9 mouse cellular contexts compared by ENCODE assay signal in the genomic region with DNA sequence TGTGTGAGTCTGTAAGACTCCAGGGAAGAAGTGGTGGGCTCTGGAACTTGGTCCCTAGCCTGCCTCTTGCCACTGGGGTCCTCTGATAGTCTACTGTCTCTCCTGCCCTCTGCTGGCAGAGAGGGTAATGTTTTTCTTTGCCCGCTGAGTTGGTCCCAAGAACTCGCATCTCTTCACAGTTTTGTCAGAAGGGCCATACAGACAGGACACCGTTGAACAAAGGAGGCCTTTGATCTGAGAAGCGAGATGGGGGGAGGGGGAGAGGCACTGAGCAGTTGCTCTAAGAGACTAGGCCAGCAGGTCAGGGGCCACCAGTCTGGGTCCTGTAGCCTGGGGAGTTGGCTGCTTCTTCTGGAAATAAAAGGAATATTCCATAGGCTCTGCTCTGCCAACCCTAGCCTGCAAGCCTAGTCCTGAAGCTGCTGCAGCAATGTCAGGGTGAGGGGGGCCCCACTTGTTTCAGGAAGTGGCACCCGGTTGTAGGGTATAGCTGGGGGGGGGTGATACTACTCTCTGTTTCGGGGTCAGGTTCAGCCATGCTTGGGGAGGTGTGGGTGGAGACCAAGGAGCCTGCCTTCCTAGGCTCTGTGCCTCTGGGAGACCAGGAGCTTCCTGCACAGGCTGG. TPM values are rescaled to one million over a fixed set of nuclear protein-coding genes. Genes with fewer than 3 reads are reported as not detected.
DNase-seq lines count a peak whose midpoint lies in the region; ATAC-seq lines count a peak whose summit lies in the region.
"Had no signal": no experiment of that assay in that cellular context is flagged by ENCODE, and none has a peak within 500 bp of the region (broad histone marks: within the 10 kb centered on the region; RNA-seq: fewer than 3 reads in every experiment).

No protein-coding gene starts in this region.

- 0 out of 2 replicates have a peak, but pooled peaks have one; percentile 8 for ATAC-seq in frontal cortex, adult (ENCODE audit: low TSS enrichment)
- no peak for ATAC-seq in midbrain, embryonic 14.5 days (ENCODE audit: low FRiP score, low TSS enrichment)
- ATAC-seq in midbrain, embryonic 13.5 days = no peak

- no peaks in the 10 kb centered on the region for H3K9me3 ChIP-seq in midbrain, embryonic 14.5 days (ENCODE audit: control insufficient read depth, low read length)
- H3K9me3 ChIP-seq in midbrain, embryonic 13.5 days = no peaks in the 10 kb centered on the region
- H3K9me3 ChIP-seq: heart, embryonic 13.5 days had no signal

- no peak overlapping the region for H3K27ac ChIP-seq in midbrain, embryonic 14.5 days (replicated peaks; ENCODE audit: low read depth, low read length)
- H3K27ac ChIP-seq in midbrain, embryonic 13.5 days = no peak overlapping the region; the same call in 1 of the 2 replicates
- H3K27ac ChIP-seq: heart, embryonic 13.5 days had no signal

- no peak overlapping the region for H3K4me2 ChIP-seq in midbrain, embryonic 14.5 days (ENCODE audit: low read length)
- no peak overlapping the region for H3K4me2 ChIP-seq in midbrain, embryonic 13.5 days (replicated peaks)
- H3K4me2 ChIP-seq: heart, embryonic 13.5 days had no signal

- no peak overlapping the region for H3K4me3 ChIP-seq in midbrain, embryonic 14.5 days (replicated peaks; ENCODE audit: low read depth, low read length)
- H3K4me3 ChIP-seq in midbrain, embryonic 13.5 days (replicated peaks) = no peak overlapping the region
- H3K4me3 ChIP-seq: heart, embryonic 13.5 days had no signal

- H3K36me3 ChIP-seq in midbrain, embryonic 14.5 days (ENCODE audit: control insufficient read depth, insufficient read depth, low read length) = peaks cover 47% of the 10 kb centered on the region
- peaks cover 42% of the 10 kb centered on the region for H3K36me3 ChIP-seq in midbrain, embryonic 13.5 days

- H3K27me3 ChIP-seq in midbrain, embryonic 14.5 days (ENCODE audit: control insufficient read depth, insufficient read depth, low read length) = no peaks in the 10 kb centered on the region
- 0 out of 2 replicates have a peak, but pooled peaks cover 6% of the 10 kb centered on the region for H3K27me3 ChIP-seq in midbrain, embryonic 13.5 days

- H3K9ac ChIP-seq in midbrain, embryonic 14.5 days (replicated peaks; ENCODE audit: low read length) = no peak overlapping the region
- H3K9ac ChIP-seq in midbrain, embryonic 13.5 days (replicated peaks) = no peak overlapping the region; the same call in 1 of the 2 replicates

- H3K4me1 ChIP-seq in midbrain, embryonic 14.5 days (ENCODE audit: control insufficient read depth, insufficient read depth, low read length) = peaks cover 17% of the 10 kb centered on the region
- peaks cover 57% of the 10 kb centered on the region for H3K4me1 ChIP-seq in midbrain, embryonic 13.5 days (replicated peaks)

- no peak for DNase-seq in frontal cortex, postnatal 25 days (ENCODE audit: low spot score in 2 of 2)
- peak; percentile 77 for DNase-seq in midbrain, embryonic 14.5 days
- DNase-seq in embryo, embryonic 10.5 days (ENCODE audit: low spot score) = peak; percentile 88
- peak; percentile 70 for DNase-seq in lung, postnatal 10 days
- peak; percentile 78 for DNase-seq in thymus, postnatal 4 days
- DNase-seq in spleen, adult 12 weeks (ENCODE audit: low spot score) = no peak

- WGBS in midbrain, embryonic 14.5 days = 25% methylated on average over 6 of the region's 6 CpGs
- WGBS in midbrain, embryonic 13.5 days = 26% methylated on average over 6 of the region's 6 CpGs

RNA-seq across cellular contexts. Expression of a gene that starts 6.6 kb away (rescaled TPM):
- polyA plus RNA-seq in midbrain, embryonic 14.5 days (2014; fragmentation: Nextera tagmentation; extraction: Ambion mirVana) = 120 and 154 TPM in 2 replicates
- polyA plus RNA-seq in midbrain, embryonic 13.5 days (2015; fragmentation: Nextera tagmentation; extraction: Ambion mirVana) = 107 and 117 TPM in 2 replicates

RNA-seq across cellular contexts. Expression of a gene that starts 28.8 kb away (rescaled TPM):
- polyA plus RNA-seq in midbrain, embryonic 14.5 days (2014; fragmentation: Nextera tagmentation; extraction: Ambion mirVana) = 4.7 and 6.6 TPM in 2 replicates
- 1.3 and 2.8 TPM in 2 replicates for polyA plus RNA-seq in midbrain, embryonic 13.5 days (2015; fragmentation: Nextera tagmentation; extraction: Ambion mirVana)

RNA-seq across cellular contexts. Expression of a gene that starts 29.3 kb away (rescaled TPM):
- 11.8 and 15.2 TPM in 2 replicates for polyA plus RNA-seq in midbrain, embryonic 14.5 days (2014; fragmentation: Nextera tagmentation; extraction: Ambion mirVana)
- polyA plus RNA-seq in midbrain, embryonic 13.5 days (2015; fragmentation: Nextera tagmentation; extraction: Ambion mirVana) = 6.5 and 8.8 TPM in 2 replicates

RNA-seq across cellular contexts. Expression of a gene that starts 33.4 kb away (rescaled TPM):
- 0.26 and 0.43 TPM in 2 replicates for polyA plus RNA-seq in midbrain, embryonic 14.5 days (2014; fragmentation: Nextera tagmentation; extraction: Ambion mirVana)
- 0.16 TPM in 1 of 2 replicates, not detected in the other for polyA plus RNA-seq in midbrain, embryonic 13.5 days (2015; fragmentation: Nextera tagmentation; extraction: Ambion mirVana)

RNA-seq across cellular contexts. Expression of a gene that starts 39.3 kb away (rescaled TPM):
- polyA plus RNA-seq in midbrain, embryonic 14.5 days (2014; fragmentation: Nextera tagmentation; extraction: Ambion mirVana) = not detected in 2 replicates
- not detected in 2 replicates for polyA plus RNA-seq in midbrain, embryonic 13.5 days (2015; fragmentation: Nextera tagmentation; extraction: Ambion mirVana)
- polyA plus RNA-seq: heart, embryonic 13.5 days had no signal

Comparison
In these comparisons a context has a peak if more than half of its experiments do, and no peak if none do; other contexts are left out.
1. DNase-seq: peak in midbrain, embryonic 14.5 days (single experiment), embryo, embryonic 10.5 days (single experiment), lung, postnatal 10 days (single experiment) and thymus, postnatal 4 days (single experiment); none in frontal cortex, postnatal 25 days (0 of 2) and spleen, adult 12 weeks (single experiment).